10 mouse cellular contexts compared by ENCODE assay signal in genomic region chr4:93551086-93551485, GRCm38 (mm10).
A peak's percentile ranks its signal among the peaks of the same experiment; 100 is the strongest.
DNase-seq lines count a peak whose midpoint lies in the region; ATAC-seq lines count a peak whose summit lies in the region.
"Had no signal": no experiment of that assay in that cellular context is flagged by ENCODE, and none has a peak within 500 bp of the region (broad histone marks: within the 10 kb centered on the region; RNA-seq: fewer than 3 reads in every experiment).

No protein-coding gene starts in this region.

- no peak overlapping the region for H3K27ac ChIP-seq in heart, embryonic 11.5 days (ENCODE audit: low read depth, low read length)
- H3K27ac ChIP-seq: embryonic facial prominence, embryonic 12.5 days; limb, embryonic 15.5 days had no signal

- H3K27me3 ChIP-seq in heart, embryonic 11.5 days (ENCODE audit: control insufficient read depth, insufficient read depth, low read length): no peaks in the 10 kb centered on the region
- H3K27me3 ChIP-seq: embryonic facial prominence, embryonic 12.5 days; limb, embryonic 15.5 days had no signal

- no peaks in the 10 kb centered on the region for H3K4me1 ChIP-seq in heart, embryonic 11.5 days (ENCODE audit: control insufficient read depth, insufficient read depth, low read length)
- H3K4me1 ChIP-seq: embryonic facial prominence, embryonic 12.5 days; limb, embryonic 15.5 days had no signal

- H3K4me2 ChIP-seq in heart, embryonic 11.5 days: no peak overlapping the region
- H3K4me2 ChIP-seq: embryonic facial prominence, embryonic 12.5 days; limb, embryonic 15.5 days had no signal

- H3K36me3 ChIP-seq in heart, embryonic 11.5 days (ENCODE audit: control insufficient read depth, insufficient read depth, low read length): no peaks in the 10 kb centered on the region
- H3K36me3 ChIP-seq: embryonic facial prominence, embryonic 12.5 days; limb, embryonic 15.5 days had no signal

- ATAC-seq in heart, embryonic 11.5 days (replicated peaks; ENCODE audit: insufficient number of reproducible peaks, low FRiP score, low TSS enrichment): no peak
- no peak for ATAC-seq in CD4-positive, CD25-positive, alpha-beta regulatory T cell, adult 4 months

- no peak overlapping the region for H3K4me3 ChIP-seq in heart, embryonic 11.5 days (ENCODE audit: low read depth, low read length)
- H3K4me3 ChIP-seq: embryonic facial prominence, embryonic 12.5 days; limb, embryonic 15.5 days had no signal

- peak; percentile 77 to 81 for DNase-seq in heart, adult 18-20 months
- DNase-seq in adrenal gland, postnatal 14 days: peak; percentile 15
- DNase-seq in frontal cortex, postnatal 10 days (ENCODE audit: low spot score in 2 of 2): peak; percentile 31
- peak; percentile 60 for DNase-seq in layer of hippocampus, adult 11-12 months (ENCODE audit: low spot score)
- peak; percentile 41 for DNase-seq in lung, postnatal 25 days (ENCODE audit: low spot score)
- DNase-seq in natural killer cell, adult 2 months (ENCODE audit: low spot score in 2 of 2): no peak

- H3K9me3 ChIP-seq in heart, embryonic 11.5 days (replicated peaks; ENCODE audit: control insufficient read depth, low read length): no peaks in the 10 kb centered on the region
- H3K9me3 ChIP-seq: embryonic facial prominence, embryonic 12.5 days; limb, embryonic 15.5 days had no signal

- no peak overlapping the region for H3K9ac ChIP-seq in heart, embryonic 11.5 days (ENCODE audit: low read depth, low read length)
- H3K9ac ChIP-seq: embryonic facial prominence, embryonic 12.5 days; limb, embryonic 15.5 days had no signal

Comparison
In these comparisons a context has a peak if more than half of its experiments do, and no peak if none do; other contexts are left out.
1. DNase-seq: peak in heart, adult 18-20 months (2 of 2), adrenal gland, postnatal 14 days (single experiment), frontal cortex, postnatal 10 days (2 of 2), layer of hippocampus, adult 11-12 months (single experiment) and lung, postnatal 25 days (single experiment); none in natural killer cell, adult 2 months (0 of 2).